Mouse (Mus musculus) midbrain, embryonic 16.5 days (tissue): Measurements from ENCODE around the gene Smarcd1. TPM values are rescaled to one million over a fixed set of nuclear protein-coding genes. Genes with fewer than 3 reads are reported as not detected.
A peak's percentile ranks its signal among the peaks of the same experiment; 100 is the strongest.

Source experiments
- ATAC-seq: fragments of 200-750 bp; cut with Nextera tagmentation; 2 replicates; pipeline ENCODE4 v1.8.0; 2017; ENCODE audit warnings: moderate TSS enrichment
- H3K27ac ChIP-seq: fragments of 300-500 bp; sonication (generic); 2 replicates; pipeline ENCODE4 v1.5.1; 2014; ENCODE audit warnings: mild to moderate bottlenecking, low read length, mixed read lengths
- H3K27me3 ChIP-seq: fragments of 300-500 bp; sonication (generic); 2 replicates; pipeline ENCODE4 v1.6.1; 2014; ENCODE audit warnings: low read depth, low read length, mixed read lengths; ENCODE audit not compliant: control insufficient read depth, insufficient read depth
- H3K36me3 ChIP-seq: fragments of 300-500 bp; sonication (generic); 2 replicates; pipeline ENCODE4 v1.6.1; 2014; ENCODE audit warnings: mild to moderate bottlenecking, low read length, moderate library complexity, mixed read lengths; ENCODE audit not compliant: control insufficient read depth, insufficient read depth
- H3K4me1 ChIP-seq: fragments of 300-500 bp; sonication (generic); 2 replicates; pipeline ENCODE4 v1.6.1; 2014; ENCODE audit warnings: mild to moderate bottlenecking, low read length, mixed read lengths; ENCODE audit not compliant: control insufficient read depth, insufficient read depth
- H3K4me2 ChIP-seq: fragments of 300-500 bp; sonication (generic); 2 replicates; pipeline ENCODE4 v1.6.1; 2014; ENCODE audit warnings: mild to moderate bottlenecking, low read length, mixed read lengths
- H3K4me3 ChIP-seq: fragments of 300-500 bp; sonication (generic); 2 replicates; pipeline ENCODE4 v1.5.1; 2014; ENCODE audit warnings: low read depth, mild to moderate bottlenecking, low read length, moderate library complexity, mixed read lengths
- H3K9ac ChIP-seq: fragments of 300-500 bp; sonication (generic); 2 replicates; pipeline ENCODE4 v1.6.1; 2014; ENCODE audit warnings: low read depth, low read length, mixed read lengths
- H3K9me3 ChIP-seq: fragments of 300-500 bp; sonication (generic); replicated peaks from 2 replicates; pipeline ENCODE4 v1.6.1; 2014; ENCODE audit warnings: mild to moderate bottlenecking, low read length, mixed read lengths; ENCODE audit not compliant: control insufficient read depth, poor library complexity, severe bottlenecking
- WGBS: fragments of 180-500 bp; shearing (Covaris S2); extraction: QIAGEN DNeasy Blood & Tissue Kit; methylation state at CpG from one replicate; pipeline ENCODE4 v1.1.7; 2014; 5-methylcytosine and 5-hydroxymethylcytosine counted together
- polyA plus RNA-seq: library from polyadenylated mRNA; unstranded; fragments of >200 nt; fragmentation: Nextera tagmentation; extraction: Ambion mirVana; gene quantifications from 2 replicates; pipeline ENCODE4 v1.2.1, GENCODE M21; 2015

Smarcd1 gene
- polyA plus RNA-seq, 1 experiment from 2014 or later, result 86.0 TPM

GRCm38 (mm10) chr15:99677089-99677488, 24.8 kb upstream of the Smarcd1 start:
- Histone ChIP-seq H3K27ac (peak overlapping the region; percentile 33), H3K36me3 (no peaks in the 10 kb centered on the region), H3K4me3 (no peak overlapping the region), H3K27me3 (no peaks in the 10 kb centered on the region), H3K4me1 (peaks cover 51% of the 10 kb centered on the region), H3K9ac (peak overlapping the region; percentile 47), H3K9me3 (no peaks in the 10 kb centered on the region), H3K4me2 (peak overlapping the region; percentile 40)
- ATAC-seq, result peak; percentile 34
- WGBS, result 13% methylated on average over 8 of the region's 8 CpGs

- H3K9me3 ChIP-seq, result no peaks in the 10 kb centered on the region
- H3K4me3 ChIP-seq, result no peak overlapping the region
- no peak overlapping the region for H3K4me2 ChIP-seq
- no peak overlapping the region for H3K27ac ChIP-seq
- ATAC-seq, result no peak
- H3K36me3 ChIP-seq, result peaks cover 3% of the 10 kb centered on the region; the same call in 1 of the 2 replicates
- H3K9ac ChIP-seq, result no peak overlapping the region
- H3K27me3 ChIP-seq, result no peaks in the 10 kb centered on the region
- H3K4me1 ChIP-seq, result peaks cover 42% of the 10 kb centered on the region
- WGBS, result 15% methylated on average over 13 of the region's 13 CpGs
Measured at GRCm38 (mm10) chr15:99678063-99678800, 23.7 kb upstream of the Smarcd1 start.

- H3K9ac ChIP-seq, result no peak overlapping the region
- no peak overlapping the region for H3K27ac ChIP-seq
- 69% methylated on average over 7 of the region's 7 CpGs for WGBS
- no peaks in the 10 kb centered on the region for H3K9me3 ChIP-seq
- peaks cover 3% of the 10 kb centered on the region; the same call in 1 of the 2 replicates for H3K36me3 ChIP-seq
- no peaks in the 10 kb centered on the region for H3K27me3 ChIP-seq
- peaks cover 35% of the 10 kb centered on the region for H3K4me1 ChIP-seq
- no peak for ATAC-seq
- no peak overlapping the region for H3K4me3 ChIP-seq
- H3K4me2 ChIP-seq, result no peak overlapping the region
Measured at GRCm38 (mm10) chr15:99679008-99679407, 22.9 kb upstream of the Smarcd1 start.

- Histone ChIP-seq H3K36me3 (peaks cover 12% of the 10 kb centered on the region), H3K9ac (no peak overlapping the region), H3K9me3 (no peaks in the 10 kb centered on the region), H3K4me2 (no peak overlapping the region), H3K27me3 (no peaks in the 10 kb centered on the region), H3K4me1 (peaks cover 5% of the 10 kb centered on the region), H3K27ac (no peak overlapping the region), H3K4me3 (no peak overlapping the region)
- ATAC-seq, result no peak
- 91% methylated on average over 7 of the region's 7 CpGs for WGBS
Measured at GRCm38 (mm10) chr15:99682880-99683279, 19.0 kb upstream of the Smarcd1 start.

GRCm38 (mm10) chr15:99684156-99684555, 17.8 kb upstream of the Smarcd1 start:
- Histone ChIP-seq H3K36me3 (peaks cover 12% of the 10 kb centered on the region), H3K4me2 (no peak overlapping the region), H3K27ac (no peak overlapping the region), H3K27me3 (no peaks in the 10 kb centered on the region), H3K9me3 (no peaks in the 10 kb centered on the region), H3K4me1 (no peaks in the 10 kb centered on the region), H3K9ac (no peak overlapping the region), H3K4me3 (no peak overlapping the region)
- ATAC-seq, result no peak
- 93% methylated on average over 5 of the region's 5 CpGs for WGBS

GRCm38 (mm10) chr15:99688712-99689111, 13.2 kb upstream of the Smarcd1 start:
- H3K4me3 ChIP-seq, result no peak overlapping the region
- 4% methylated on average over 4 of the region's 4 CpGs for WGBS

GRCm38 (mm10) chr15:99690924-99691323, 11.0 kb upstream of the Smarcd1 start:
- no peaks in the 10 kb centered on the region for H3K9me3 ChIP-seq
- no peak for ATAC-seq
- WGBS, result 10% methylated on average over 4 of the region's 4 CpGs
- H3K27ac ChIP-seq, result no peak overlapping the region
- H3K36me3 ChIP-seq, result peaks cover 8% of the 10 kb centered on the region; the same call in 1 of the 2 replicates
- no peak overlapping the region for H3K9ac ChIP-seq
- no peaks in the 10 kb centered on the region for H3K27me3 ChIP-seq
- peaks cover 11% of the 10 kb centered on the region for H3K4me1 ChIP-seq
- no peak overlapping the region for H3K4me2 ChIP-seq
- H3K4me3 ChIP-seq, result no peak overlapping the region

More at GRCm38 (mm10) chr15:99688712-99689111, 13.2 kb upstream of the Smarcd1 start:
- Histone ChIP-seq H3K4me1 (peaks cover 11% of the 10 kb centered on the region), H3K27me3 (no peaks in the 10 kb centered on the region), H3K9me3 (no peaks in the 10 kb centered on the region), H3K9ac (no peak overlapping the region), H3K27ac (no peak overlapping the region), H3K36me3 (peaks cover 8% of the 10 kb centered on the region), H3K4me2 (no peak overlapping the region)
- peak; percentile 32; the same call in 1 of the 2 replicates for ATAC-seq

GRCm38 (mm10) chr15:99691976-99692375, 10.0 kb upstream of the Smarcd1 start:
- peaks cover 11% of the 10 kb centered on the region for H3K4me1 ChIP-seq
- H3K27ac ChIP-seq, result peak overlapping the region; percentile 10; the same call in 1 of the 2 replicates
- H3K4me3 ChIP-seq, result no peak overlapping the region
- WGBS, result 48% methylated on average over 9 of the region's 9 CpGs
- H3K9me3 ChIP-seq, result no peaks in the 10 kb centered on the region
- no peak for ATAC-seq
- no peak overlapping the region for H3K4me2 ChIP-seq
- H3K36me3 ChIP-seq, result peaks cover 9% of the 10 kb centered on the region
- H3K27me3 ChIP-seq, result no peaks in the 10 kb centered on the region
- no peak overlapping the region; the same call in 1 of the 2 replicates for H3K9ac ChIP-seq

GRCm38 (mm10) chr15:99697309-99697708, 4.6 kb upstream of the Smarcd1 start:
- Histone ChIP-seq H3K27me3 (no peaks in the 10 kb centered on the region), H3K9me3 (no peaks in the 10 kb centered on the region), H3K4me2 (no peak overlapping the region), H3K9ac (no peak overlapping the region), H3K4me1 (0 out of 2 replicates have a peak, but pooled peaks cover 3% of the 10 kb centered on the region), H3K36me3 (peaks cover 25% of the 10 kb centered on the region), H3K4me3 (no peak overlapping the region), H3K27ac (no peak overlapping the region)
- ATAC-seq, result no peak
- whole genome bisulfite sequencing, result 57% methylated on average over 2 of the region's 2 CpGs
